Mouse (Mus musculus) ES-E14 (cell line): ENCODE measurements around the gene Wdr31. TPM values are rescaled to one million over a fixed set of nuclear protein-coding genes. Genes with fewer than 3 reads are reported as not detected.

Source experiments
- DNase-seq: peaks from one replicate; pipeline ENCODE4 v3.0.0-alpha.2; 2013; ENCODE audit warnings: low read depth, low spot score
- H3K27ac ChIP-seq: 2 replicates; pipeline ENCODE4 v1.5.1; 2012; ENCODE audit warnings: low read depth, mild to moderate bottlenecking, low read length, moderate library complexity, mixed read lengths; ENCODE audit not compliant: poor library complexity, insufficient read depth, severe bottlenecking
- H3K36me3 ChIP-seq: 2 replicates; pipeline ENCODE4 v1.6.1; 2012; ENCODE audit warnings: mild to moderate bottlenecking, low read length, moderate library complexity, mixed read lengths; ENCODE audit not compliant: control insufficient read depth, poor library complexity, insufficient read depth, severe bottlenecking
- H3K4me1 ChIP-seq, 2 experiments: fragments of 150-350 bp in 1 of 2; sonication (generic) in 1 of 2; 2 replicates each; pipeline ENCODE4 v1.6.1; 2012; ENCODE audit warnings: low read length in 2 of 2, mild to moderate bottlenecking in 1 of 2, mixed read lengths in 1 of 2; ENCODE audit not compliant: control insufficient read depth in 2 of 2, insufficient read depth in 2 of 2, poor library complexity in 1 of 2
- H3K4me3 ChIP-seq, 2 experiments: fragments of 150-350 bp in 1 of 2; sonication (generic) in 1 of 2; 2 replicates each; pipeline ENCODE4 v1.5.1; 2012; ENCODE audit warnings: low read length in 2 of 2, low read depth in 1 of 2, mild to moderate bottlenecking in 1 of 2, mixed read lengths in 1 of 2; ENCODE audit not compliant: insufficient read depth in 1 of 2, poor library complexity in 1 of 2, severe bottlenecking in 1 of 2
- H3K9ac ChIP-seq: 2 replicates; pipeline ENCODE4 v1.6.1; 2012; ENCODE audit warnings: low read depth, mild to moderate bottlenecking, low read length, mixed read lengths; ENCODE audit not compliant: poor library complexity, insufficient read depth, severe bottlenecking
- H3K9me3 ChIP-seq: fragments of 150-350 bp; sonication (generic); 2 replicates; pipeline ENCODE4 v1.6.1; 2012; ENCODE audit warnings: low read depth, mild to moderate bottlenecking, low read length; ENCODE audit not compliant: control insufficient read depth, insufficient read depth
- CHD2 ChIP-seq: IDR thresholded peaks from 2 replicates; pipeline ENCODE4 v1.6.1; 2014; ENCODE audit warnings: mild to moderate bottlenecking, low read depth, low read length, inconsistent platforms
- HCFC1 ChIP-seq: IDR thresholded peaks from 2 replicates; pipeline ENCODE4 v1.6.1; 2012; ENCODE audit warnings: low read length, inconsistent platforms, borderline replicate concordance; ENCODE audit not compliant: insufficient read depth
- MAFK ChIP-seq: IDR thresholded peaks from 2 replicates; pipeline ENCODE4 v1.6.1; 2014; ENCODE audit warnings: mild to moderate bottlenecking, low read depth, low read length, inconsistent platforms; ENCODE audit not compliant: insufficient read depth
- ZC3H11A ChIP-seq: IDR thresholded peaks from 2 replicates; pipeline ENCODE4 v1.6.1; 2012; ENCODE audit warnings: low read depth, mild to moderate bottlenecking, inconsistent platforms, low read length, borderline replicate concordance
- ZNF384 ChIP-seq: IDR thresholded peaks from 2 replicates; pipeline ENCODE4 v1.6.1; 2012; ENCODE audit warnings: low read depth, low read length, inconsistent platforms
- in situ Hi-C, 2 experiments: fragments of 600-800 bp; cut with MboI; formaldehyde crosslinking; loops; one replicate each; pipeline ENCODE4 v1.15.1; 2025; ENCODE audit warnings: low sequenced_read_pairs in 2 of 2, inconsistent platforms in 1 of 2; ENCODE audit not compliant: unreplicated experiment in 2 of 2
- total RNA-seq: library from RNA; depleted of rRNA; stranded (reverse); fragments of 300-350 nt; gene quantifications from 2 replicates; pipeline ENCODE4 v1.2.3, GENCODE M21; 2012

Gene Wdr31
- total RNA-seq, 1 experiment = 9.3 TPM

DNA sequence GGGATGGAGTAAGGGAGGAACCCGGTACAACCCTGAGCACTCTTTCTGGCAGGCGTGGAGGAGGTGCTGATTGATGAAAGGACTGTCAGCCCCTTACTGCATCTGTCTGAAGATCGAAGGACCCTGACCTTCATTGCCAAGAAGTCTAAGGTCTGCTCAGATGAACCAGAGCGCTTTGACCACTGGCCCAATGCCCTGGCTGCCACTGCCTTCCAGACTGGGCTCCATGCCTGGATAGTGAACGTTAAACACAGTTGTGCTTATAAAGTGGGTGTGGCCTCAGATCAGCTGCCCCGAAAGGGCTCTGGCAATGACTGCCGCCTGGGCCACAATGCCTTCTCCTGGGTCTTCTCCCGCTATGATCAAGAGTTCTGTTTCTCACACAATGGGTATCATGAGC is 25.2 kb upstream of the Wdr31 start:
- Histone ChIP-seq H3K4me3 (no peak overlapping the region), H3K27ac (no peak overlapping the region), H3K9me3 (no peaks in the 10 kb centered on the region), H3K36me3 (peaks cover 6% of the 10 kb centered on the region; the same call in 1 of the 2 replicates), H3K4me1 (no peaks in the 10 kb centered on the region), H3K9ac (no peak overlapping the region)
- in situ Hi-C loops = no loop called here
- TF ChIP-seq CHD2 (no peak), ZC3H11A (no peak), HCFC1 (no peak), MAFK (no peak), ZNF384 (no peak)
- DNase-seq = no peak

- Histone ChIP-seq H3K27ac (no peak overlapping the region), H3K36me3 (peaks cover 6% of the 10 kb centered on the region; the same call in 1 of the 2 replicates), H3K4me1 (no peaks in the 10 kb centered on the region), H3K9me3 (no peaks in the 10 kb centered on the region), H3K9ac (no peak overlapping the region), H3K4me3 (no peak overlapping the region)
- in situ Hi-C loops = no loop called here
- no peak for TF ChIP-seq MAFK
- TF ChIP-seq ZNF384 = no peak
- no peak for DNase-seq
Observed at GRCm38 (mm10) chr4:62494230-62494629, 23.5 kb upstream of the Wdr31 start.

DNA sequence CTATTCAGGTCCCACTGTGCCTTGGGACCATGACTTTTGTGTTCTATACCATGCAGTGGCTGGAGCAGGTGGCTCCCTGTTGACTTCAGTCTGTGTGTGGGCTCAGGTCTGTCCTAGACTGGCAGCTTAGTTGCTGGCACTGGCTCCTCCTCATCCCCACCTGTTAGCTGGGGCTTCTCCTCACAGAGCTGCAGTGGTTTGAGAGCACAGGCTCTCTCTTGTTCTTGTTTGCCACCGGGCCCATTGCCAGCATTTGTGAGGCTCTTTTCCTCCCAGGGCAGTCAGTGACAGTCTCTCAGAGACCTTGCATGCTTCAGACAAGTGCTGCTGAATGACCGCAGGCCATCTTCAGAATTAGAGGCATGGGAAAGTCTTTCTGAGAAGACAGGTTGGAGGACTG is 22.0 kb upstream of the Wdr31 start:
- TF ChIP-seq MAFK (no peak), CHD2 (no peak), ZNF384 (no peak), ZC3H11A (no peak)
- H3K27ac ChIP-seq = no peak overlapping the region
- no peak for DNase-seq
- H3K36me3 ChIP-seq = peaks cover 9% of the 10 kb centered on the region; the same call in 1 of the 2 replicates
- H3K9ac ChIP-seq = no peak overlapping the region
- in situ Hi-C loops = no loop called here
- H3K9me3 ChIP-seq = no peaks in the 10 kb centered on the region
- H3K4me3 ChIP-seq = no peak overlapping the region
- H3K4me1 ChIP-seq = no peaks in the 10 kb centered on the region

DNA sequence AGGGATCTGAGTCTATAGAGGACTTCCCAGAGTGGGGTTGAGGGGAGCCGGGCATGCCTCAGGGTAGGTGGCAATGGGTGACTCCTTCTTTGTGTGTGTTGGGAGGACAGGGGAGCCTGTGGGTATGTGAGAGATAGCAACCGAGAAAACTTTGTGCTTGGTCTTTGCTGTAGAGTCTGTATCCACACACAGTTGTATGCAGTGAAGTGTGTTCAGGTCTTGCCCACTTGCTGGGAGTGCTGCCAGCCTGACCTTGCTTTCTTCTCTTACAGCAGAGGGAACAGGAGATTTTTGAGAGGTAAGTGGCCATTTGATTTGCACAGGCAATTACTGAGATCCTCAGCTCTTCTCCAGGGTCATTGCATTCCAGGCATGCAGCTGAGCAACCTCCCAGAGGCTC is 17.2 kb upstream of the Wdr31 start:
- in situ Hi-C loops = no loop called here
- DNase-seq = no peak
- no peak overlapping the region for H3K4me3 ChIP-seq
- no peaks in the 10 kb centered on the region for H3K9me3 ChIP-seq
- no peak overlapping the region for H3K9ac ChIP-seq
- TF ChIP-seq CHD2 = no peak
- TF ChIP-seq HCFC1 = no peak
- no peak for TF ChIP-seq ZNF384
- no peak for TF ChIP-seq ZC3H11A
- no peak for TF ChIP-seq MAFK
- peaks cover 7% of the 10 kb centered on the region; the same call in 1 of the 2 replicates for H3K36me3 ChIP-seq
- H3K4me1 ChIP-seq = peaks cover 0 to 4% of the 10 kb centered on the region in 2 experiments; a peak in 2 of 4 replicates
- no peak overlapping the region for H3K27ac ChIP-seq

GRCm38 (mm10) chr4:62487172-62487571 is 16.5 kb upstream of the Wdr31 start:
- TF ChIP-seq MAFK = no peak
- no peak for TF ChIP-seq ZC3H11A
- TF ChIP-seq ZNF384 = no peak
- TF ChIP-seq CHD2 = no peak
- no peak for TF ChIP-seq HCFC1
- in situ Hi-C loops = no loop called here
- peaks cover 0 to 4% of the 10 kb centered on the region in 2 experiments; a peak in 2 of 4 replicates for H3K4me1 ChIP-seq
- H3K4me3 ChIP-seq = no peak overlapping the region
- H3K9ac ChIP-seq = no peak overlapping the region
- no peaks in the 10 kb centered on the region for H3K9me3 ChIP-seq
- H3K27ac ChIP-seq = no peak overlapping the region
- peaks cover 7% of the 10 kb centered on the region; the same call in 1 of the 2 replicates for H3K36me3 ChIP-seq
- no peak for DNase-seq
